Mouse (Mus musculus) hindbrain, embryonic 16.5 days (tissue): Measurements from ENCODE around the gene Hexim2. TPM values are rescaled to one million over a fixed set of nuclear protein-coding genes. Genes with fewer than 3 reads are reported as not detected.

Experiments used
- ATAC-seq: fragments of 200-750 bp; cut with Nextera tagmentation; 2 replicates; pipeline ENCODE4 v1.8.0; 2017; ENCODE audit warnings: moderate TSS enrichment, moderate library complexity
- H3K27ac ChIP-seq: fragments of 300-500 bp; sonication (generic); 2 replicates; pipeline ENCODE4 v1.5.1; 2014; ENCODE audit warnings: low read depth, mild to moderate bottlenecking, control low read depth, low read length, moderate library complexity
- H3K27me3 ChIP-seq: fragments of 300-500 bp; sonication (generic); replicated peaks from 2 replicates; pipeline ENCODE4 v1.6.1; 2014; ENCODE audit warnings: low read length; ENCODE audit not compliant: control insufficient read depth, insufficient read depth
- H3K36me3 ChIP-seq: fragments of 300-500 bp; sonication (generic); 2 replicates; pipeline ENCODE4 v1.6.1; 2014; ENCODE audit warnings: mild to moderate bottlenecking, low read length, moderate library complexity, mixed read lengths; ENCODE audit not compliant: control insufficient read depth, insufficient read depth
- H3K4me1 ChIP-seq: fragments of 300-500 bp; sonication (generic); 2 replicates; pipeline ENCODE4 v1.6.1; 2014; ENCODE audit warnings: low read depth, low read length; ENCODE audit not compliant: control insufficient read depth, insufficient read depth
- H3K4me2 ChIP-seq: fragments of 300-500 bp; sonication (generic); 2 replicates; pipeline ENCODE4 v1.6.1; 2014; ENCODE audit warnings: mild to moderate bottlenecking, low read length, control low read depth, moderate library complexity
- H3K4me3 ChIP-seq: fragments of 300-500 bp; sonication (generic); 2 replicates; pipeline ENCODE4 v1.5.1; 2014; ENCODE audit warnings: mild to moderate bottlenecking, low read length, control low read depth, moderate library complexity
- H3K9ac ChIP-seq: fragments of 300-500 bp; sonication (generic); 2 replicates; pipeline ENCODE4 v1.6.1; 2014; ENCODE audit warnings: low read depth, mild to moderate bottlenecking, control low read depth, low read length, moderate library complexity
- H3K9me3 ChIP-seq: fragments of 300-500 bp; sonication (generic); 2 replicates; pipeline ENCODE4 v1.6.1; 2014; ENCODE audit warnings: mild to moderate bottlenecking, low read length, moderate library complexity; ENCODE audit not compliant: control insufficient read depth
- WGBS: fragments of 180-500 bp; shearing (Covaris S2); extraction: QIAGEN DNeasy Blood & Tissue Kit; methylation state at CpG from one replicate; pipeline ENCODE4 v1.1.7; 2014; 5-methylcytosine and 5-hydroxymethylcytosine counted together
- polyA plus RNA-seq: library from polyadenylated mRNA; unstranded; fragments of >200 nt; fragmentation: Nextera tagmentation; extraction: Ambion mirVana; gene quantifications from 2 replicates; pipeline ENCODE4 v1.2.1, GENCODE M21; 2015

Gene Hexim2
- polyA plus RNA-seq, 1 experiment from 2014 or later, result 30.2 TPM

DNA sequence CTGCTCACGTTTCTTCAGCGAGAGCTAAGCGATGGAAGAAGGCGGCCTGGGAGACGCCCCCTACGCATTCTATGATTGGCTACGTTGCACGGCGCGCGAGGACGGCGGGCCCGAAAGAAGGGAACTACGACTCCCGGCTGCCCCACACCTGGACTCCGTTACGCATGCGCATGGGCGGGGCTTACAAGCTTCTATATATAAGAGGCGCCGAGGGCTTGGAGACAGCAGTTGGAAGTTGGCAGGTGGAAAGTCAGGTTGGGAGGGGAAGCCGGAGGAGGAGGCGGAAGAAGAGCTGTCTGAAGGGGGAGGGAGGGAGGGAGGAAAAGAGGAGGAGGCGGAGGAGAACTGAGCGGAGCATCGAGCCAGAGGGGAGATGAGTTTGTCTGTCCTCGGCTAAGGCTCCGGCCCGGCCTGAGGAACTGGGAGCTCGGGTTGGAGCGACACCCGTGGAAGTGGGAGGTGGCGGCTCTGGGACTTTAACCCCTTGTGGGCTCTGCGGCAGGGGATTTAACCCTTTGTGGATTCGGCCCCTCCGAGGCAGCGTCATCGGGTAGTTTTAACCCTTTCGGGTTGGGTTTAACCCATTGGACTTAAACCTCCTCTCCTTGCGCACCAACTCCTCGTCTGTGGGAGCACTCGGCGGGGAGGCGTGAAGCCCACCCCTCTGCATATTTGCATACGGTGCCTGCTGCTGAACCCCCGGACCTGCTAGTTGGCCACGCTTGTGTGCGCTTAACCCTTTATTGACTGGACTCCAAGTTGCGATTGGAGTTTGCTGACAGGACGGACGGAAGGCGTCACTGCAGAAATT is 16.0 kb upstream of the Hexim2 start, which contains the start of gene Hexim1:
TSS of gene Hexim1 (plus strand) at position 224 of the 811 bp plus-strand sequence.
- Histone ChIP-seq H3K27me3 (peaks cover 8% of the 10 kb centered on the region), H3K4me2 (peak within 1 kb of the TSS; percentile 76), H3K36me3 (no peaks in the 10 kb centered on the region), H3K27ac (peak within 1 kb of the TSS; percentile 91), H3K9ac (peak within 1 kb of the TSS; percentile 80), H3K9me3 (no peaks in the 10 kb centered on the region), H3K4me3 (peak within 1 kb of the TSS; percentile 64), H3K4me1 (peaks cover 23% of the 10 kb centered on the region)
- WGBS, result under 1% methylated on average over 53 of the region's 53 CpGs
- peak; percentile 97 for ATAC-seq

GRCm38 (mm10) chr11:103116959-103117590 is 15.2 kb upstream of the Hexim2 start:
- WGBS, result under 1% methylated on average over 35 of the region's 35 CpGs
- H3K36me3 ChIP-seq, result no peaks in the 10 kb centered on the region
- peak overlapping the region; percentile 64 for H3K4me3 ChIP-seq
- peaks cover 3% of the 10 kb centered on the region for H3K27me3 ChIP-seq
- H3K27ac ChIP-seq, result peak overlapping the region; percentile 90
- H3K4me1 ChIP-seq, result peaks cover 16% of the 10 kb centered on the region
- ATAC-seq, result no peak; the same call in 1 of the 2 replicates
- H3K9ac ChIP-seq, result peak overlapping the region; percentile 77
- H3K4me2 ChIP-seq, result peak overlapping the region; percentile 76
- no peaks in the 10 kb centered on the region for H3K9me3 ChIP-seq

DNA sequence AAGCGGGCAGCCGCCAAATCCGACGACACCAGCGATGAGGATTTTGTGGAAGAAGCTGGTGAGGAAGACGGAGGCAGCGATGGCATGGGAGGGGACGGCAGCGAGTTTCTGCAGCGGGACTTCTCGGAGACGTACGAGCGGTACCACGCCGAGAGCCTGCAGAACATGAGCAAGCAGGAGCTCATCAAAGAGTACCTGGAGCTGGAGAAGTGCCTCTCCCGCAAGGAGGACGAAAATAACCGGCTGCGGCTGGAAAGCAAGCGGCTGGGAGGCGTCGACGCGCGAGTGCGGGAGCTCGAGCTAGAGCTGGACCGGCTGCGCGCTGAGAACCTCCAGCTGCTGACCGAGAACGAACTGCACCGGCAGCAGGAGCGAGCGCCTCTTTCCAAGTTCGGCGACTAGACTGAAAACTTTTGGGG is 14.6 kb upstream of the Hexim2 start:
- peak overlapping the region; percentile 64 for H3K4me3 ChIP-seq
- no peak for ATAC-seq
- no peaks in the 10 kb centered on the region for H3K9me3 ChIP-seq
- peaks cover 3% of the 10 kb centered on the region for H3K27me3 ChIP-seq
- peak overlapping the region; percentile 76 for H3K4me2 ChIP-seq
- under 1% methylated on average over 38 of the region's 38 CpGs for WGBS
- peak overlapping the region; percentile 77 for H3K9ac ChIP-seq
- H3K4me1 ChIP-seq, result peaks cover 14% of the 10 kb centered on the region
- H3K36me3 ChIP-seq, result no peaks in the 10 kb centered on the region
- peak overlapping the region; percentile 90 for H3K27ac ChIP-seq

- Histone ChIP-seq H3K27me3 (no peaks in the 10 kb centered on the region), H3K9ac (no peak overlapping the region), H3K36me3 (no peaks in the 10 kb centered on the region), H3K4me3 (no peak overlapping the region), H3K4me2 (peak overlapping the region; percentile 76), H3K4me1 (peaks cover 14% of the 10 kb centered on the region), H3K9me3 (no peaks in the 10 kb centered on the region), H3K27ac (no peak overlapping the region)
- ATAC-seq, result no peak
- WGBS, result 81% methylated on average over 2 of the region's 2 CpGs
These were observed 13.4 kb upstream of the Hexim2 start for GRCm38 (mm10) chr11:103118866-103119265.

GRCm38 (mm10) chr11:103119609-103120008 is 12.6 kb upstream of the Hexim2 start:
- Histone ChIP-seq H3K36me3 (no peaks in the 10 kb centered on the region), H3K4me3 (no peak overlapping the region), H3K27ac (no peak overlapping the region), H3K4me1 (peaks cover 11% of the 10 kb centered on the region), H3K9me3 (no peaks in the 10 kb centered on the region), H3K27me3 (no peaks in the 10 kb centered on the region), H3K4me2 (no peak overlapping the region), H3K9ac (no peak overlapping the region)
- no peak for ATAC-seq
- WGBS, result 53% methylated on average over 5 of the region's 5 CpGs

DNA sequence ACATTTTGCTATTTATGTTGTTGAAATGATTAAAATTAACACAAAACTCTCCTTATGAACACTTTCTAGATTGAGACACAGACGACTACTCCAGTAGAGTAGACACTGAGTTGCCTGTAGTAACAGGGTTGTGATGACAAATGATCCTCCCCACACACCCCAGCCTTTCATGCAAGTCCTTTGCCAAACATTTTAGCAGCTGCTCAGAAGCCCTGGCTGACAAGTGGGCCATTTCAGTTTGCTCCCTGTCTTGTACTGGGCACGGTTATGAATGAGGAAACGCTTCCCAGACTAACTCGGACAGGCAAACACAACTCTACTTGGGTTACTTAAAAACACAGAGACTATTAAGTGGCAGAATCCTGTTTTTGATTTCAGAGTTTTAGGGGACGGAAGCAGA is 11.9 kb upstream of the Hexim2 start:
- H3K4me2 ChIP-seq, result no peak overlapping the region
- no peak overlapping the region for H3K9ac ChIP-seq
- H3K9me3 ChIP-seq, result no peaks in the 10 kb centered on the region
- ATAC-seq, result no peak
- H3K27ac ChIP-seq, result no peak overlapping the region
- 66% methylated on average over 5 of the region's 5 CpGs for WGBS
- H3K36me3 ChIP-seq, result no peaks in the 10 kb centered on the region
- no peak overlapping the region for H3K4me3 ChIP-seq
- H3K27me3 ChIP-seq, result no peaks in the 10 kb centered on the region
- H3K4me1 ChIP-seq, result peaks cover 9% of the 10 kb centered on the region

DNA sequence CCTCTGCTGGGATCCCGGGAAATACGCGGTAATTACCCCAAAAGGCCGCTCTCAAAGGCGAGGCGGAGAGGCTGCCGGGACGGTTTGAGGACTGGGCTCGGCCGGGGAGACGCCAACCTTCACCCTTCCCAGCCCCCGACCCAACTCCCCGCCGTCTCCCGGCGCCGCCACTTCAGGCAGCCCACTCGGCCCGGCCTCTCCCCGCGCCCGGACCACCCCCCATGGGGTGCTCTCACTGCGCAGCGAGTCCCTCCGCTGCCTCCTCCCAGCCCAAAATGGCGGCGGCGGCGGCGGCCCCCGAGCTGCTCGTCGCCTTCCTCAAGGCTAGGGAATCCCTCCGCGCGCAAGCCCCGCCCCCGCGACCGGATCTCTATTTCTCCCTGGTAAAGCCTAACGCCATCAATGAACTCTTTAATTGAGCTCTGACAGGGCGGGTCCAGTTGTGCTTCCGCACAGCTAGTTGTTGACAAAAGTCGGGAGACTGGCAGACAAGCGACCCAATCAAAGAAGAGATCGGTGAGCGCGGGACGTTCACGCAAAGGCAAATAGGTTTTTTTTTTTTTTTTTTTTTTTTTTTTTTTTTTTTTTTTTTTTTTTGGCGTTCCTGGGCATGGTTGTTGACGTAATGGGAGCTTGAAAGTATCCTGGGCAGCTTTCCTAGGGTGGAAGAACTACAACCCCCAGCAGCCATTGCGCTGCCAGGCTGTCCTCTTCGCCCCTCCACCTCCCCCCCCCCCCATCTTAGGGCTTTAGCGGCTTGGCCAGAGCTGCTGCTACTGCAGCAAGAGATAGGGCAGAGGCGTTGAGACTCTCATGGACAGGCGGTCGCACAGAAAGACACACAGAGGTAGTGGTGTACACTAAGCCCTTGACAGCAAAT is 587 bp downstream of the Hexim2 start:
- H3K27me3 ChIP-seq, result no peaks in the 10 kb centered on the region
- peak overlapping the region; percentile 89 for H3K4me3 ChIP-seq
- H3K9me3 ChIP-seq, result no peaks in the 10 kb centered on the region
- no peaks in the 10 kb centered on the region for H3K36me3 ChIP-seq
- H3K9ac ChIP-seq, result peak overlapping the region; percentile 99
- ATAC-seq, result peak; percentile 95
- under 1% methylated on average over 56 of the region's 58 CpGs for WGBS
- H3K4me1 ChIP-seq, result peaks cover 21% of the 10 kb centered on the region
- peak overlapping the region; percentile 99 for H3K27ac ChIP-seq
- H3K4me2 ChIP-seq, result peak overlapping the region; percentile 89

GRCm38 (mm10) chr11:103133456-103134185 is 1.4 kb downstream of the Hexim2 start:
- Histone ChIP-seq H3K4me1 (peaks cover 21% of the 10 kb centered on the region), H3K9me3 (no peaks in the 10 kb centered on the region), H3K9ac (peak overlapping the region; percentile 64), H3K36me3 (0 out of 2 replicates have a peak, but pooled peaks cover 3% of the 10 kb centered on the region), H3K4me2 (peak overlapping the region; percentile 64), H3K27me3 (no peaks in the 10 kb centered on the region), H3K4me3 (peak overlapping the region; percentile 33), H3K27ac (peak overlapping the region; percentile 81)
- 53% methylated on average over 6 of the region's 6 CpGs for WGBS
- peak; percentile 32; the same call in 1 of the 2 replicates for ATAC-seq
